Mouse (Mus musculus): ENCODE measurements around the gene Hopx.

Hopx gene

GRCm38 (mm10) chr5:77114817-77115731, at the start of gene Hopx:
Gene Hopx (minus strand): TSS chr5:77115121.
- POLR2A ChIA-PET = interaction anchor here in 2 of 4 experiments (0.7 to 3.4 kb wide), 10 partner anchors 9 to 164 kb away, joined by 3 to 13 read pairs (median 4); partner anchors contain the start of genes Paics (in 1 of the 2) and Ppat (in 1 of the 2)
- CTCF ChIA-PET = interaction anchor here in 2 of 4 experiments (0.6 to 1.3 kb wide), 7 partner anchors 26 to 167 kb away, joined by 3 to 5 read pairs (median 3); no protein-coding TSS in a partner anchor

GRCm38 (mm10) chr5:77163597-77163996, 48.7 kb upstream of the Hopx start:
- ChIA-PET POLR2A (interaction anchor here in 1 of 4 experiments (1.9 kb wide), 1 partner anchor 11 kb away, joined by 7 read pairs; no protein-coding TSS in a partner anchor), CTCF (no interaction called here)

DNA sequence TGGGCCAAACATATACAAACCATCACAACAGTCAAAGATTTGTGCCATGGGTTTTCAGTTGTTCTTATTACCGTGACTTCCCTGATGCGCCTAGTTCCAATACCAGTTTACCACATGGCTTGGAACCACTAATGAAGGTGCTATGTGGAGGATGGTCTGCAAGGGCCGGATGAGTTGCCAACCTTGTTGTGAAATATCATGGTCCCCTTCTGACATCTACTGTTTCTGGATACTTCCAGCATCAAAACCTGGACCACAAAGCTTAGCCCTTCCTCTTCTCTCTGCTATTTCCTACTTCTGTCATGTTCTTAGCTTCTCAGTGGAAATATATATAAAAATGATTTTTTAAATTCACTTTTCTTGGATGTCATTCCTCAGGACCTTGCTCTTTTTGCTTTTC, 47.6 kb upstream of the Hopx start:
- POLR2A ChIA-PET = no interaction called here
- CTCF ChIA-PET = no interaction called here

- ChIA-PET POLR2A (interaction anchor here in 2 of 4 experiments (1.1 kb wide), 2 partner anchors 11 to 105 kb away, joined by 3 to 4 read pairs; no protein-coding TSS in a partner anchor), CTCF (interaction anchor here in 1 of 4 experiments (0.7 kb wide), 1 partner anchor 31 kb away, joined by 3 read pairs; no protein-coding TSS in a partner anchor)
Observed at GRCm38 (mm10) chr5:77157777-77158540, 43.0 kb upstream of the Hopx start.

GRCm38 (mm10) chr5:77156938-77157337, 42.0 kb upstream of the Hopx start:
- CTCF ChIA-PET = no interaction called here
- POLR2A ChIA-PET = interaction anchor here in 2 of 4 experiments (0.7 to 1.1 kb wide), 2 partner anchors 106 to 263 kb away, joined by 3 read pairs; no protein-coding TSS in a partner anchor

DNA sequence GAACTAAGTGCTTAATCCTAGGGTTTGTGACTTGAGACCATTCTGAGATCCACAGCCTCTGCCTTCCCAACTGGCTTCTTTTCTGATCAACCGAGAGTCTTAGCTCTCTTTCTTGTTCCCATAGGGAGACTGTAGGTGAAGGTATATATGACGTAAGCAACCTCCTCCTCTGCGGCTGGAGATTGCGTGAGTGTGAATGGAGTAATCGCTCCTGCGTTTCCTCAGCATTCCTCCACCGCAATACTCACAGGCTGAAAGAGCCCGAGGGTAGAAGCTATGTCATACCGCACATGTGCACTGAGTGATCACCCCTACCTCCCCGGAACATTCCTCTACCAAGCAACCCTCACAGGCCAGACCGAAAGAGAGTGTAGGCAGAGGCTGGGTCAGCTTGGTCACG, 40.6 kb upstream of the Hopx start:
- POLR2A ChIA-PET = interaction anchor here in 1 of 4 experiments (1.5 to 2.3 kb wide), 2 partner anchors 12 to 19 kb away, joined by 5 to 11 read pairs; no protein-coding TSS in a partner anchor
- CTCF ChIA-PET = interaction anchor here in 2 of 4 experiments (0.7 to 0.9 kb wide), 2 partner anchors 11 to 66 kb away, joined by 3 to 4 read pairs; no protein-coding TSS in a partner anchor

- POLR2A ChIA-PET = interaction anchor here in 1 of 4 experiments (1.5 to 2.3 kb wide), 2 partner anchors 11 to 18 kb away, joined by 5 to 11 read pairs; no protein-coding TSS in a partner anchor
- CTCF ChIA-PET = interaction anchor here in 1 of 4 experiments (0.7 kb wide), 1 partner anchor 66 kb away, joined by 3 read pairs; no protein-coding TSS in a partner anchor
Observed at GRCm38 (mm10) chr5:77154812-77155211, 39.9 kb upstream of the Hopx start.

DNA sequence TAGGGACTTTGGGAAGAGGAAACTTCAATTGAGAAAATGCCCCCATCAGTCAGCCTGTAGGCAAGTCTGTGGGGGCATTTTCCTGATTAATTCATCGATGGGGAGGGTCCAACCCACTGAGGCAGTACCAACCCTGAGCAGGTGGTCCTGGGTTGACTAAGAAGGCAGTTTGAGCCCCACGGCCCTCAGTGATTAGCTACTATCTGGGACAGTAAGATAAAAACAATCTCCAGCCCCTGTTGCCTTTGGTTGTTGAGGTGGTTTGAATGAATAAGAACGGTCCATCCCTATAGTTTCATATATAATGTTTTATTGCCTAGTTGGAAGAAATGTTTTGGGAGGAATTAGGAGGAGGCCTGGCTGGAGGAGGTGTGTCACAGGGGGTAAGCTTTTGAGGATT, 36.8 kb upstream of the Hopx start:
- ChIA-PET POLR2A (interaction anchor here in 1 of 4 experiments (1.9 kb wide), 1 partner anchor 13 kb away, joined by 7 read pairs; no protein-coding TSS in a partner anchor), CTCF (interaction anchor here in 1 of 4 experiments (0.6 kb wide), 1 partner anchor 64 kb away, joined by 3 read pairs; no protein-coding TSS in a partner anchor)

DNA sequence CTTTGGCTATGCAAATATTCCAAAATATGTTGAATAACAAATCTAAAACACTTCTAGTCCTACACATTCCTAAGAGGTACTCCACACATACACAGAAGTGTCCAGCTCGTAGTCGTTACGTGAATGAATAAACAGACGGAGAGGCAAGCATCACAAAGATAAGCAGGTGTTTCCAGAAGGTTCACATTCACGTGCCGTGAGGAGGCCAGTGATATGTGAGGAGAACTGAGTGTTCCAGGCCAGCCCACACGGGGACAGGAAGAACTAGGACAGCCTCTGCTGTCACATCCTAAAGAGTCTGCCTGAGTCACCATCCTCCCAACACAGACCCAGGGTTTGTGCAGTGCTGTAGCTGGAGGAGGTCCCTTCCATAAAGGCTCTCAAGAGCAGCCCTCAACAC, 36.2 kb upstream of the Hopx start:
- ChIA-PET POLR2A (interaction anchor here in 1 of 4 experiments (1.9 kb wide), 1 partner anchor 13 kb away, joined by 7 read pairs; no protein-coding TSS in a partner anchor), CTCF (no interaction called here)

DNA sequence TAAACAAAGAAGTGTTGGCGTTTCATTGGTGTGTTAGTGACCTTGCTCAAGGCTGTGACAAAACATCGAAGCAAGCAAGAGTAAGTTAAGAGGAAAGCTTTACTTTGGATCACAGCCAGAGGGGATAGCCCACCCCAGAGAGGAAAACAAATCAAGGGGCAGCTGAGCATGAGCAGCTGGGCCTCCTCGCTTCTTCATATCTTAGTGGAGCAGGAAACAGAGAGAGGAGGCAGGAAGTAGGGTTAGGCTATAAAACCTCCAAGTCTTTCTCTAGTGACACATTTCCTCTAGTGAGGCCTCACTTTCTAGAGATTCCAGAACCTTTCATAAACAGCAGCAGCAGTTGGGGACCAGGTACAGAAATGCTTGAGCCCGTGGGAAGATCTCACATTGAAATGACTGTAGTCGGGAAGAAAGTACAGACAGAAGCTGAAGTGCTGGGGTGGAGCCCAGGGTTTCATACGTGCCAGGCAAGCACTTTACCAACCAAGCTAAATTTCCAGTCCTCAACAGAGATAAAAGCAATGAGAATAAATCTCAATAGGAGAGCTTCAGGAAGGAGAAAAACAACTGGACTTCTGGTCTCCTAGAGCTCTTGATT, 33.2 kb upstream of the Hopx start:
- ChIA-PET POLR2A (interaction anchor here in 1 of 4 experiments (0.6 kb wide), 1 partner anchor 41 kb away, joined by 3 read pairs; no protein-coding TSS in a partner anchor), CTCF (interaction anchor here in 1 of 4 experiments (0.5 kb wide), 1 partner anchor 63 kb away, joined by 4 read pairs; the partner anchor contains the start of gene Spink2)

GRCm38 (mm10) chr5:77146459-77147170, 31.7 kb upstream of the Hopx start:
- ChIA-PET POLR2A (interaction anchor here in 1 of 4 experiments (1.0 kb wide), 1 partner anchor 23 kb away, joined by 4 read pairs; no protein-coding TSS in a partner anchor), CTCF (no interaction called here)

GRCm38 (mm10) chr5:77144647-77145046, 29.7 kb upstream of the Hopx start:
- POLR2A ChIA-PET = interaction anchor here in 1 of 4 experiments (2.6 kb wide), 1 partner anchor 11 kb away, joined by 11 read pairs; no protein-coding TSS in a partner anchor
- CTCF ChIA-PET = interaction anchor here in 3 of 4 experiments (0.7 to 1.9 kb wide), 5 partner anchors 10 to 93 kb away, joined by 3 to 5 read pairs (median 5); no protein-coding TSS in a partner anchor

DNA sequence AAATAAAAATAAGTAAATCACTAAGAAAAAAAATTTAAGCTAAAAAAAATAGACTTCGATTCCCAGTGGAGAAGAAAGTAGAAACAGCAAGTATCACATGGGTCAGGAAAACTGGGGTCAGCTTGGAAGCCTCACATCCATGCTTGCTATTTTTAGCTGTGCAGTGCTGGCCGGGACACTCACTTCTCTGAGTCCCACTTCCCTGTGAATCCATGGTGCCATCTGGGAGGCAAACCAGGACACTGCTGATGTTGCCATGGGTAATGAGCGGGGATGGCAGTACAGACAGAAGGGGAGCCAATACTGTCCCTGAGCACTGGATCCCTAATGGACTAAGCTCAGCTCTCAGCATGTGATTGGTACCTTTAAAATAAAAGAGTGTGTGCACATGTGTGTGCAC, 28.2 kb upstream of the Hopx start:
- CTCF ChIA-PET = interaction anchor here in 1 of 4 experiments (1.2 kb wide), 1 partner anchor 81 kb away, joined by 3 read pairs; no protein-coding TSS in a partner anchor
- POLR2A ChIA-PET = interaction anchor here in 1 of 4 experiments (0.9 to 2.6 kb wide), 3 partner anchors 12 to 485 kb away, joined by 3 to 11 read pairs (median 3); no protein-coding TSS in a partner anchor

- ChIA-PET POLR2A (interaction anchor here in 1 of 4 experiments (1.1 kb wide), 1 partner anchor 190 kb away, joined by 3 read pairs; the partner anchor contains the start of genes Paics and Ppat), CTCF (interaction anchor here in 2 of 4 experiments (1.2 to 1.3 kb wide), 2 partner anchors 27 to 80 kb away, joined by 3 read pairs; partner anchors contain the start of gene Hopx (in 1 of the 2))
Observed at GRCm38 (mm10) chr5:77141336-77141735, 26.4 kb upstream of the Hopx start.

DNA sequence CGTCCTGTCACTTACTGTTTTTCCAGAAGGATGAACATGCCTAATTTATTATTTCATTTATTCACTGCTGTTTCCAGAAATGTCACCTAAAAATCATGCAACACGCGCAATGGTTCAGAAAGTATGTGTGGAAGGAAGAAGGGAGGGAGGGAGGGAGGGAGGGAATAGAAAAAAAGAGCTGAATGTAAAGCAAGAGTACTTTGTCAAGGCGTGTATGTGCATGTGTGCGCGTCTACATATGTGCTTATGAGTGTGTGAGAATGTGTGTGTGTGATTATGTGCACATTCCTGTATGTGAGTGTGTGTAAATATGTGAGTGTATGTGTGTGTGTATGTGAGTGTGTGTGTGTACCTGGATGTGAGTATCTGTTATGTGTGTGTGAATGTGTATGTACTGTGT, 25.9 kb upstream of the Hopx start:
- POLR2A ChIA-PET = interaction anchor here in 2 of 4 experiments (0.7 to 1.5 kb wide), 6 partner anchors 19 to 190 kb away, joined by 3 to 5 read pairs (median 4); partner anchors contain the start of genes Hopx (in 1 of the 2), Paics (in 1 of the 2) and Ppat (in 1 of the 2)
- CTCF ChIA-PET = interaction anchor here in 2 of 4 experiments (1.2 to 1.3 kb wide), 2 partner anchors 26 to 80 kb away, joined by 3 read pairs; partner anchors contain the start of gene Hopx (in 1 of the 2)

DNA sequence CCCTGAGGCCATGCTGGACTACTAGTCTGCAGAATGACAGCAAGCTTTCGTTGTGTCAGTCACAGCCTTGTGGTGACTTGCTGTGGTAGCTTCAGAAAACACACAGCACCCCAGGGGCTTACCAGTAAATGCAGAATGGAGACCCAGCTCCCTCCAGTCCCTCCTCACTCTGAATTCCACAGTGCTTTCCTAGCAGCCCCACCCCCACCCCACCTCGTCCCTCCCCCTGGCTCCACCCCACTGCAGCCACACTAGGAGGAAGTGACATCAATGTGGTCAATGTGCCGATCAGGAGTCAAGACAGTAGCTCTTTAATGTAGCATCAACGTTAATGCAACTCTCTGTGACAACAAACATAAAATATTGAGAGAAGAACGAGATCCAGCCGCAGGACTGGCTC, 25.2 kb upstream of the Hopx start:
- CTCF ChIA-PET = interaction anchor here in 2 of 4 experiments (0.6 to 1.3 kb wide), 2 partner anchors 79 to 379 kb away, joined by 3 read pairs; no protein-coding TSS in a partner anchor
- POLR2A ChIA-PET = interaction anchor here in 3 of 4 experiments (0.6 to 1.5 kb wide), 8 partner anchors 13 to 189 kb away, joined by 3 to 6 read pairs (median 4); partner anchors contain the start of genes Hopx (in 1 of the 3), Paics (in 1 of the 3) and Ppat (in 1 of the 3)
